Mouse (Mus musculus): ENCODE data around the gene Rab3a.

Gene Rab3a

DNA sequence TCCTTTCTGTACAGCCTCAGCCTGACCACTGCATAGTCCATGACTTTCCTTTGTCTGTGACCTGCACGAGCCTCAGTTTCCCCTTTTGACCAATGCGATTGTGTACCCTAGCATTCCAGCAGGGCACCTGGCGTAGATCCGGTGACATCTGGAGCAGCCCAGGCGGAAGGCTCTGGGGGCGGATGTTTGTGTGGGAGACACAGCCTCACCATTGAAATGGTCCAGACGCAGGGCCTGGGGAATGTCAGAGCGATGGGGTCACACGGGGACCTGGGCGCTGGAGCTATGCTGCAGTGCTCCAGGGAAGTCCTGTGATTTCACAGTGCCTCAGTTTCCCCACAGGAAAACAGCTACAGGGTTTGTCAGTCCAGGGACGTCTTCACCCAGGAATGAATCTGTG lies 12.3 kb upstream of the Rab3a start:
- DNase-seq (ENCODE audit: low spot score in 2 of 2) = no peak

DNA sequence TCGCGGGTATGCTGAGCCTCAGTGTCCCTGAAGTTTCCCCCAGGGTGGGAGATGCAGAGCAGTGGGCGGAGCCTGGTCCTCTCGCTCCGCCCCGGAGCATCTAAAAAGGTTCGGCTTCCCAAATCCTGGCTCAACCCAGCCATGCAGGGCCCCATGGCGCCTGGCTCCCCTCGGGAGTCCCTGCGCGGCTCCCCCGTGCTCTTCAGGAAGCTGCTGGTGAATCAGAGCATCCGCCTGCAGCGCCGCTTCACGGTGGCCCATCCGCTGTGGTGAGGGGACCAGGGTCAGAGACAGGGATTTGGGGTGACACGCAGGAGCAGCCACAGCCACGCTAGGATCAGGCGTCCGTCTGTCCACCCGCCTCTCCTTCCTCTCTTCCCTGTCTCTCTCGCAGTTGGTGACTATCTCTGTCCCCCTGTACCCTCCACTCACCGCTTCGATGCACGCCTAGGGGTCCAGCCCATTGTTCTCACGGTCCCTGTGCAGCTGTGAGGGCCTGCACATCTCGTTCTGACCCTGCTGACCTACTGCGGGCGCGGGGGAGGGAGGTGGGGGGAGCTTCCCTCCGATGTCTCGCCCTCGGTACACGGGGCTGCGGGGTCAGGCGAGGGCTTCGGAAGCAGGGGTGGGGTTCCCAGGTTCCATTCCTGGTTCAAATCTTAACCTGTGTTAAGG lies 11.4 kb upstream of the Rab3a start:
- no peak for DNase-seq (ENCODE audit: low spot score in 2 of 2)

DNA sequence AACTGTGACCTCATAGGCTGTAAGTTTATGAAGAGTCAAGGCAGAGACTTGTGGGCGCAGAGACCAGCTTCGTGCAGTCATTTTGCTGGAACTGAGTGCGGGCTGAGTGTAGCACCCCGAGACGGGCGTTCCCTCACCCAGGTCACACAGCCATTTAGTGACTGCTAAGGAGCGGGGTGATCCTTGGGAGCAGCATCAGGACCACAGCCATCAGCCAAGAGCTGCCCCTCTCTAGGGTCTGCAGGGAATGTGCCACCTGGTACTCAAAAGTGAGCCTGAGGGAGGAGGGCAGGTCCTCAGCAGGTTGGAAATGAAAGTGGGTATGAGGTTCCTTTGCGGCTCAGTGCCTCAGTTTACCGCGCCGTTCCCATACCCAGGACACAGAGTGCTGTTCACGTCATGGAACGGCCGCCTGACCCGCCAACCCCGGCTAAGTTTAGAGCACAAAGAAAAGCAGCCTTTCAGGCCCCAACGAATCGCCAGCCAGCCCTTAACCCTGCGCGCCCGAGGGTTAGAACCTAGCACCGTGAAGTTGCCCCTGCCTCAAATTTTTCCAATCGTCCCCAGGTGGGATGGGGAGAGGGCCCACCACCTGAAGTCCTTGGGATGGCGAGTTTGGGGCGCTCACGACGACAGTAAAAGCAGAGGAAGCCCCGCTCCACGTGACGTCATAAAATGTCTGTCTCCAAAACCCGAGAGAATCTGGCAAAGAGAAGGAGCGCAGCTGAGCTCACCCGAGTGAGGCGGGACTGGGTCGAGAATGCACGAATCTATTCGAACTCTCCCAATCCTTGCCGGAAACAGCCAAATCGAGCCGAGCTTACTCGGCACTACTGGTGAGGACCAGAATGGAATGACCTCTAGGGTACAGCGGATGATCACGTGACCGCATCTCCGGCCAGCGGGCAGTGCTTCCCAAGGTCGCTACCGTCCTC lies 10.6 kb upstream of the Rab3a start:
- peak in 1 of 2 experiments; percentile 62 for DNase-seq (ENCODE audit: low spot score in 2 of 2)

DNA sequence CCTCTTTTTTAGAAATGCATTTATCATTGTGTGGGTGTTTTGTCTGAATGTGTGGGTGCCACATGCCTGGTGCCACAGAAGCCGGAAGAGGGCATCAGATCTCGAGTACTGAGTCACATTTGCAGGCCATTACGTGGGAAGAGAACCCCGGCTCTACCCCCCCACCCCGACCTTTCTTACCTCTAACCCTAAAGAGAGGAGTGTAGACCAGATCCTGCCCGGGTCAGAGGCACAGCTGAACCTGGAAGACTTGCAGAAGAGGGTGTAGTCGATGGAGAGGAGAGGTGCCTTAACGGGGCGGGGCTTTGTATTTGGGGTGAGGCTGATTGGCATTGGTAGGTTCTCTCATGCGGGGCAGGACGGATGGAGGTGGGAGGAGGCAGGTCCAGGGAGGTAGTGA lies 9.7 kb upstream of the Rab3a start:
- DNase-seq (ENCODE audit: low spot score in 2 of 2) = no peak

DNA sequence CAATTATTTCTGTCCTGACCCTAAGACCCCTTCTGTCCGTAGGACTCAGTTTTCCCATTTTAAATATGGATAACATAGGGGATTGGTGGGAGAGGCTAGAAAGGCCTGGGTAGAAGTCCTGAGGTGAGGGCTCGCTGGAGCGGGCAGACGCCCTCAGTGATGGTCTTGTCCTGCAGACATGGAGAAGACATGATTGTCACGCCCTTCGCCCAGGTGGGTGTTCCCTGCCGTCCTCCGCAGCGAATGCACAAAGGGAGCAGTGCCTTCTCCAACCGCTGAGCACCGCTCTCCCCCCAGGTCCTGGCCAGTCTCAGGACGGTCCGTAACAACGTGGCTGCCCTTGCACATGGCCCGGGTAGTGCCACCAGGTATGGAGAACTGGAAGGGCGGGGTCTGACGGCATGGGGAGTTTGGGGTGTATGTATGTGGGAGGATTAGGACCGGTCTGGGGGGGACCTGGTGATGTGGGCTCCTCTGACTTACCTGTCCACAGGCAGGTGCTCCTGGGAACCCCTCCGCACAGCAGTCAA lies 8.7 kb upstream of the Rab3a start:
- no peak for DNase-seq (ENCODE audit: low spot score in 2 of 2)

DNA sequence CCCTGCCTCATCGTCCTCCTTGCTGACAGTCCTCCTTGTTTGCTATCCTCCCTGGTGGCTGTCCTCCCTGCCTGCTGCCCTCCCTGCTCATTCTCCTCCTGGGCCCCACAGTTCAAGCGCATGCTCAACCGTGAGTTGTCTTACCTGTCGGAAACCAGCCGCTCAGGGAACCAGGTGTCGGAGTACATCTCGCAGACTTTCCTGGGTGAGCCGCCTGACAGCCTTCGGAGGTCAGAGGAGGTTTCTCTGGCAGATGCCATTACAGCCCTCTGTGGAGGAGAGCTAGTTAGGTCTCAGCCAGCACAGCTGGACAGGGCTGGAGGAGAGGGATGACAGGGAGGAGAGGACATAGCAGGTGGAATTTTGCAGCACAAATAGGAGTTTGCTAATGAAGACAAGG lies 7.8 kb upstream of the Rab3a start:
- DNase-seq (ENCODE audit: low spot score in 2 of 2) = no peak

DNA sequence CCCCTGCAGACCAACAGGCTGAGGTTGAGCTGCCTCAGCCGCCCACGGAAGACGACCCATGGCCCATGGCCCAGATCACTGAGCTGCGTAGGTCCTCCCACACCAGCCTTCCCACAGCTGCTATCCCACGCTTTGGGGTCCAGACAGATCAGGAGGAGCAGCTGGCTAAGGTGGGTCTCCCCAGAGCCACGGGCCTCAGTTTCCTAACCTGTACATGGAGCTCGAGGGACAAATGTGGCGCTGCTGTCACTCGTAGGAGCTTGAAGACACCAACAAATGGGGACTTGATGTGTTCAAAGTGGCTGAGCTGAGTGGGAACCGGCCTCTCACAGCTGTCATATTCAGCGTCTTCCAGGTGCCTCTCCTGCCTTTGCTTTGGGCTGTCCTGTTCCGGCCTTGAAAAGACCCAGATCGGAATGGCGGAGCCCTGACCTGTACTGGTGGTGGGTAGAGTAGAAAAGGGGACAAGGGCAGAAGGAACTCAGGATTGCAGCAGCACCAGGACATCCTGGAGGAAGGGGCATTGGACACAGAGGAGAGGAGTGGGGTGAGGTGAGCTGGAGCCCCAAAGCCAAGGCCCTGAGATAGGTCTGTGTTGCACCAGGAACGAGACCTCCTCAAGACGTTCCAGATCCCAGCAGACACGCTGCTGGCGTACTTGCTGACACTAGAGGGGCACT lies 7.1 kb upstream of the Rab3a start:
- DNase-seq (ENCODE audit: low spot score in 2 of 2) = no peak

DNA sequence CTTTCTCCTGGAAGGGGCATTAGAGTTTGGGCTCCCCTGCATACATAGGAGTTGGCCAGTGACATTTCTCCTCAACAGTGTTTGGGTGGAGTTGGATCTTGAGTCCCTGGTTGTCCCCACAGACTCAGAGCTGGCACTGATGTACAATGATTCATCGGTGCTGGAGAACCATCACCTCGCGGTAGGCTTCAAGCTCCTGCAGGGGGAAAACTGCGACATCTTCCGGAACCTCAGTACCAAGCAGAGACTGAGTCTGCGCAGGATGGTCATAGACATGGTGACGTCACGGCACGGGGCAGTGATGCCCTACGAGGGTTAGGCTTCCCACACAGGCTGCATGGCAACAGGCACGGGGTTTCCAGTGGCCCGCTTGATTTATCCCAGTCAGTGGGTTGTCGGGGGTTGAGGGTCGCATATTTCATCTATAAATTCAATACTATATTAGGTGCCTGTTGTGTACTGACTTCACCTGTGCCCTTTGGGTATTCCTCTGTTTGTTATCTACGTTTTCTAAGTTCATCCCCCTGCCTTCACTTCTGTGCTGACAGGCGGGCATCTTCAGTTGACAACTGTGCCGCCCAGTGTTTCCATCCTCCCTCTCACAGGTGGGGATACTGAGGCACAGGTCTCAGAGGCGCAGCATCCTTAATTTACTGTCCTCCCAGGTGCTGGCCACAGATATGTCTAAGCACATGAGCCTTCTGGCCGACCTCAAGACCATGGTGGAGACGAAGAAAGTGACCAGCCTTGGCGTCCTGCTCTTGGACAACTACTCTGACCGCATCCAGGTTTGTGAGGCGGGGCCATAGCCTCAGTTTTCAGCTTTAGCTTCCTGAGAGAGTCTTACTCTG lies 6.0 kb upstream of the Rab3a start:
- DNase-seq (ENCODE audit: low spot score in 2 of 2) = no peak

DNA sequence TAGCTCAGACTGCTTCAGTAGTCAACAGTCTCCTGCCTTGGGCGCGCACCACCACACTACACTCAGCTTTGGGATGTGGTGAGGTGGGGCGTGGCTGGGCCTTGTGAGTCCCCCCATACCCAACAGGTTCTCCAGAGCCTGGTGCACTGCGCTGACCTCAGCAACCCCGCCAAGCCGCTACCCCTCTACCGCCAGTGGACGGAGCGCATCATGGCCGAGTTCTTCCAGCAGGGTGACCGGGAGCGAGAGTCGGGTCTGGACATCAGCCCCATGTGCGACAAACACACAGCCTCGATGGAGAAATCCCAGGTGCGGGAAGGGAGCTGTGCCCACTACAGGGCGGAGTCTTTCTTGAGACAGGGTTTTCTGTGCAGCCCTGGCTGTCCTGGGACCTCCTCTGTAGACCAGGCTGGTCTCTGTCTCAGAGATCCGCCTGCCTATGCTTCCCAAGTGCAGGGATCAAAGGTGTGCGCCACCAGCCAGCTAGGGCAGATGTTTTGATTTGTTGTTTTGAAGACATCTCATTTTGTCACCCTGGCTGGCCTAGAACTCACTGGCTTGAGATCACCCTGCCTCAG lies 5.3 kb upstream of the Rab3a start:
- no peak for DNase-seq (ENCODE audit: low spot score in 2 of 2)

DNA sequence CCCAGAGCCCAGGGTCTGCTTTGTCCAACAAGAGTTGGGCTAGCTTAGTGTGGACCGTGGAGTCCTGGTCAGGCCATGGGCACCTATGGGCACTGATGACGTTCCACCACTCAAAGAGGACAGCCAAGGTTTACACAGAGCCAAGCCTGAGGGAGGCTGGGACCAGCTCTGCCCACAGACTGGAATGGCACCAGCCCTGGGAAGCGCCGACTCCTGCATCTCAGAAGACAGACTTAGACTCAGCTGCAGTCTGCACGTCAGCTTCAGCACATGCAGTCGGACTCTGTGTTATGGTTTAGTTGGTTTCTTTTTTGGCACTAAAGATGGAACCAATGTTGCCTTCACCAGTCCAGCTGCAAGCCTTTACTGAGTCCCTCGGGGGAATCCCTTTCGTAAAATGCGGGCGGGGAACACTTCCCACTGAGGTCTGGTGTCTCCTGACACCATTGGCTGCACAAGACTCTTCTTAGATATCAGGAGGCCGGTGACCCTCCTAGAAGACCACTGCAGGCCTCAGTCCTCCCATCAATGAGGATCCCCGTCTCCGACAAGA lies 4.3 kb upstream of the Rab3a start:
- DNase-seq (ENCODE audit: low spot score in 2 of 2) = peak in 1 of 2 experiments; percentile 44

DNA sequence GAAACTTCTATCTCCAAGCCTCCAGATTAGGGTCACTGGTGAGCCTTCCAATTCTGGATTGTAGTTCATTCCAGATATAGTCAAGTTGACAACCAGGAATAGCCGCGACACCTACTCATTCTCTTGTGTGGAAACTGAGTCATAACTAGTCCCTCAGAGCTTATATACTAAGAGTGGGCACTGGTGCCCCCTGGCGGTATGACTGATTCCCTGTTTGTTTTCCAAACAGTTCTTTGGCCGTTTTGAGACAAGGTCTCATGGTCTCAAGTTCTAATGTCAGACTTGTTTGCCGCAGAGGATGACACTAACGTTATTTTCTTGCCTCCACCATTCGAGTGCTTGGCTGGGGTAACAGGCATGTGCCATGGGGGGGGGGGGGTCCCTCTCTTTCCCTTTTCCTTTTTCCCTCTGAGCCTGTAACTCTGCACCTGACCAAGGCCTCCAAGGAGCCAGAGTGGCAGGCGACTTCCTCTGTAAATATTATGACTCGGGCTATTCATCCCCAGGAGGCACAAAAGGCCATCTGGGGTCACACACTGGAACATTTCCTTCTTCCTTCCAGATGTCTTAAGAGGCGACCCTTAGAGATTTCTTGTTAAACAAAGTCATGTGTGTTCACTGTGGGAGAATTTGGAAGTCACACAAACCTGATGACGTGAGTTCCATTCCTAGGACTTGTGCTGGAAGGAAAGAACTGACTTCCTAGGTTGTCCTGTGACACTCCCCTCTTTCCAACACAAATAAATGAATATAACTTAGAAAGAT lies 2.3 kb upstream of the Rab3a start:
- peak; percentile 71 to 84 for DNase-seq (ENCODE audit: low spot score in 2 of 2)

DNA sequence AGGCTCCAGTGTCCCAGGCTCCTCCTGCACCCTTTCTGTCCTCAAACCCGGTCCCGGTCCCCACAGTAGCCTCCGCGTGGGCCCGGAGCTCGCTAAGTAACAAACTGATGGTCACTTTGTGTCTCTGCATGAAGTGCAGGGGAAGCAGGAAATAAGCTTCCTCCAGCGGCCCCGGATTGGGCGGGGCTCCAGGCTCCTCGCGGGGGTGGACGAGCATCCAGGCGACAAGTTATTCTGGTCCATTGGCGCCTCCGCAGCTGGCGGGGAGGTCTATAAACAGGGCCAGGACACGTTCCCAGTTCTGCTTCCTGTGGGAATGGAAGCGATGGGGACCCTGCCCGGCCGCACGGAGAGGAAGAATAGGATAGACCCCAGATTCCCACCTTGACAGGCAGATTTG lies 1.3 kb upstream of the Rab3a start:
- peak; percentile 88 to 90 for DNase-seq (ENCODE audit: low spot score in 2 of 2)

DNA sequence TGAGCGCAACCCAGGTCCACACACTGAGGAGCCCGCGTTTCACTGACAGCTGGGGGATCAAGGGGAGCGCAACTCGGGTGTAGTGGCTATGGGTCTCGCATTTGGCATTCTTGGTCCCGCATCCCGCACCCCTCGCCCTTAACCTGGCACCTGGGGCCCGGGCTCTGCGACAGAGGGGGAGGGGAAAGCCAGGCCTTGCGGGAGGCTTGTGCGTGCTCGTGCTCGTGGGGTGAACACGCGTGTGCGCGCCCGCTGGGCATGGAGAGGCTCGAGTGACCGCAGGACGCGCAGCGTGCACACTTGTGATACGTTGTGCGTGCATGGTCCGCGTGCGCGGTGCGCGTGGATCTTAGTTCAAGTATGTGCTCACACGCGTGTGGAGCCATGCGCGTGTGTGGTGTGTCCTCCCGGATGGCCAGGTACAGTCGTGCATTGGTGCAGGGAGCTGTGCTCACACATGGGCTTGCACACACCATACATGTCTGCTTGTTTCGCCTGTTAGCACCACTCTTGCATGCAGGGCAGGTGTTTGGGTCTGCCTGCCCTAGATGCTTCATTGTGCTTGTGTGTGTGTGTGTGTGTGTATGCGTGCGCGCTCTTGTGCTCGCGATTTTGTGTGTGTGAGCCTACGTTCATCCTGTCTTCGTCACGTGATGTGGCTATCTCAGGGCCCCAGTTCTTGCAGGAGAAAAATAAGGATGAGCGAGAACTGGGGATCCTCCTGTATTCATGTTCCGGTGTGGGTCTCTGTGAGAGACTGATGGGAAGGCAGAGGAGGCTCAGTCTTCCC lies 587 bp downstream of the Rab3a start:
- DNase-seq (ENCODE audit: low spot score in 2 of 2) = peak; percentile 67 to 83

DNA sequence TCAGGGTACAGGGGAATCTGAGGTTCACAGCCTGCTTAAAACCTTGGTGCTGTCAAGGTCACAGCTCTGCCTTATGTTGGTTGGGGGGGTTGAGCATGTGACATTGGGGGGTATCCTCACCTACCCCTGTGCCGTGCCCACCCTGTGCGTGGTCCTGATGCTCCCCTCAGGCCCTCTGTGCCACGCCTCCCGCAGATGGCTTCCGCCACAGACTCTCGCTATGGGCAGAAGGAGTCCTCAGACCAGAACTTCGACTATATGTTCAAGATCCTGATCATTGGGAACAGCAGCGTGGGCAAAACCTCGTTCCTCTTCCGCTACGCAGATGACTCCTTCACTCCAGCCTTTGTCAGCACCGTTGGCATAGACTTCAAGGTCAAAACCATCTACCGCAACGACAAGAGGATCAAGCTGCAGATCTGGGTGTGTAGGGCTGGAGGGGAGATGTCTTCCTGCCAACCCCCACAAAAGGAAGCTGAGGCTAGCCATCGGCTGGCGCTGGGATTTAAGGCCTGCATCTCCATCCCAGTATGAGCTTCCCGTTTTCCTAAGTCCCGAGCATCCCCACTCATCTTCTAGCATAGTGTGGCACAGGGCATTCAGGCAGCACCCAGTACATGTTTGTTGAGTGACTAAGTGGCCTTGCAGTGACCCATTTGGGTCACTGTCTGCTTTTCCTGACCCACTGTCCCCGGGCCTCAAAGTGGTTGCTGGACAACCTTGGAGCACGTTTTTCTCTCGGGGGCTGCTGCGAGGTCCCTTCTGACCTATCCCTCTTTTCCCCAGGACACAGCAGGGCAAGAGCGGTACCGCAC lies 1.4 kb downstream of the Rab3a start:
- peak; percentile 11 to 14 for DNase-seq (ENCODE audit: low spot score in 2 of 2)

DNA sequence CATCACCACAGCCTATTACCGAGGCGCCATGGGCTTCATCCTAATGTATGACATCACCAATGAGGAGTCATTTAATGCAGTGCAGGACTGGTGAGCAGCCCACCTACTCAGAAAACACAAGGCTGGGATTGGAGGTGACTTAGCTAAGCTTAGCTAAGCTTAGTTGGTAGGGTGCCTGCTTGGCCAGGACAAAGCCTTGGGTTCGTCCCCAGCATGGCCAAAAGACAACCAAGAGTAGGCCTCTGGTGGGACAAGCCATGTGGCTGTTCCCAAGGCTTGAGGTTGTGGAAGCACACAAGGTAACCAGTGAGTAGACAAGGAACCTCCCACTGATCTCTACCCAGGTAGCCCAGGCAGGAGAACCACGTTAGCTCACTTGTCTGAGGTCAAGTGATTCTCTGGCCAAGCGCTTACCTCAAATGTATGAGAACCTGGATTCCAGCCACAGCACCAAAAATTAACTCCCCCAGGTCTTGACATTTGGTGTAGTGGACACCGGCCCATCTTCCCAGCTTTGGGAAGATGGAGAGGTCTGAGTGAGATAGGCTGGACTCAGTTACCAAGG lies 2.1 kb downstream of the Rab3a start:
- peak in 1 of 2 experiments; percentile 5 for DNase-seq (ENCODE audit: low spot score in 2 of 2)

DNA sequence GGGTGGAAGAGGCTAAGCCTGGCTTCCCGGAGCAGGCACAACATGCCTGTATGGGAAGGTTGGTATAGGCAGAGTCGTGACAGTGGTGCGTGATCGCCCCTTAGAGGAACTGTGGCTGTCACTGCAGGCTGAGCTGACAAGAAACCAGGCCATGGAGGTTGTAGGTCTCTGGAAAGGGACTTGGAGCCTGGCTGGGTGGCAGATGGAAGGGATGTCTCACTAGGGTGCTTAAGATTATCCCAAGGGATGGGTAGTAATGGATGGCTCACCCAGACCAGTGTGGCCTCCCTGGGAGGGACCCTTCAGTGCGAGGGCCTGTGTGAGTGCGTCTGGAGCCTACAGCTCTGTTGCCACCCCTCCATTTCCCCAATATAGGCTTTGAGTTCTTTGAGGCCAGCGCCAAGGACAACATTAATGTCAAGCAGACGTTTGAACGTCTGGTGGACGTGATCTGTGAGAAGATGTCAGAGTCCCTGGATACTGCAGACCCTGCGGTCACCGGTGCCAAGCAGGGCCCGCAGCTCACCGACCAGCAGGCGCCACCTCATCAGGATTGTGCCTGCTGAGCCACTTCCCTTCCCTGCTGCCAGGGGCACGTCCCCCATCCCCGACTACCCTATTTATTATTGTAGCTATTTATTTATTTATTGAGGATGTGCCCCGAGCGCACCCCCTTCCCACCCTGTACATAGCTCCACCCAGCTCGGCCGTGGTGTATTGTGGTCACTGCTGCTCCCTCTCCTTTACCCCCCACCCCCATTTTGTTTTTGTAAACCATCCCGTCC lies 3.2 kb downstream of the Rab3a start:
- peak in 1 of 2 experiments; percentile 23 for DNase-seq (ENCODE audit: low spot score in 2 of 2)

DNA sequence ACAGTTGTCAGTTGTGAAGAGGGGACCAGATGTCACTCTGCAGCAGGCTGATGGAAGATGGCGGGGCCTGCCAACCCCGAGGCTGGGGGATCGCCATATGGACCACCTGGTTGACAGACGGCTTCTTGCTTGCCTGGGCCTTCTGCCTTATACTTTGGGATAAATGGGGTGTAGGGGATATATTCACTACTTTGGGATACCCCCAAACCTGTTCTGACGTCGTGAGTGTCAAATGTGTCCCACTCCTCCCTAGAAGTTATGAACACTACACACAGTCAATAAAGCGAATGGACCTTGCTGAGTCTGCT lies 3.8 kb downstream of the Rab3a start:
- DNase-seq (ENCODE audit: low spot score in 2 of 2) = peak in 1 of 2 experiments; percentile 4
